Mouse (Mus musculus): ENCODE data around the gene Dact2. TPM values are rescaled to one million over a fixed set of nuclear protein-coding genes. Genes with fewer than 3 reads are reported as not detected.
A peak's percentile ranks its signal among the peaks of the same experiment; 100 is the strongest.

Gene Dact2
- polyA plus RNA-seq, 1 experiment = 7.2 TPM

DNA sequence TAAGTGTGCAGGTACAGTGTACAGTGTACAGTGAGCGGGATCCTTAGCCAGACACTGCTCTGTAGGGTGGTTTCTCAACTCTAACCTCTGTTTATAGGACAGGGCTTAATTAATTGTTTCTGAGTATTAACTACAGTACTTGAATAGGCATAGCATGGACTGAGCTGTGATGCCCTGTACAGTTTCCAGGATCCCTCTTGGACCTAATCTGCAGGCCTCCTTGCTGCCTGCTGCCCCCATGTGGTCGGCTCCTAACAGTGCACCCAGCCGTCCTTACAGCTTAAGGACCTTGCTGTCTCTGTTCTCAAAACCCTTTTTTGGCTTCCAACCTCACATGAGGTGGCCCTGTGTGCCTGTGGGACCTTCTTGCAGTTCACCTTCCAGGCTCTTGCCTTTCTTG lies 2.0 kb upstream of the Dact2 start:
- peaks cover 2% of the 10 kb centered on the region for H3K4me1 ChIP-seq (ENCODE audit: control insufficient read depth, insufficient read depth, low read length)
- peak; percentile 46 to 65 for DNase-seq
- 42% methylated on average over 3 of the region's 3 CpGs for WGBS
- no peak overlapping the region for H3K27ac ChIP-seq (ENCODE audit: insufficient read depth, low read length)
- TF ChIP-seq POLR2A (IDR thresholded peaks at IDR 0.05; ENCODE audit: borderline replicate concordance, insufficient read depth, low read length) (no peak), CTCF (IDR thresholded peaks at IDR 0.05; ENCODE audit: borderline replicate concordance, insufficient read depth, low read depth, low read length) (peak; percentile 85)
- H3K4me3 ChIP-seq (replicated peaks; ENCODE audit: insufficient read depth, low read depth, low read length) = no peak overlapping the region
- H3K27me3 ChIP-seq (ENCODE audit: control insufficient read depth, insufficient read depth, low read length) = no peaks in the 10 kb centered on the region; the same call in 1 of the 2 replicates

DNA sequence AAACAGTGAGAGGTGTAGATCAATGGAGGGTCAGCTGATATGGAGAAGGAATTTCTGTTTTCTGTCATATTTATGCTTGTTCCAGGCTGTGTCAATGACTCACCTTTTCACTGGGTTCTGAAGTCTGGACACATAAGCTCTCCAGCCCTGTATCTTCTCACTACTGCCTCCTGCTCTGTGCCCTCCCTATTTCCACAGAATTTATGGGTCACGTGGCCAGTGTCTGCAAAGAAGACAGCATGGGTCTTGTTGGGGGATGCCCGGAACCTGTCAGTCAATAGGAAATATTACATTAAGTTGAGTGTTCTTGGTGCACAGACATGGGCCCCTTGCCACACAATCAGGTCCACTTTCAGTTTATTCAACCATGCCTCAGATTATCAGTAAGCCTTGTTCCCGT lies 1.1 kb upstream of the Dact2 start:
- no peaks in the 10 kb centered on the region; the same call in 1 of the 2 replicates for H3K27me3 ChIP-seq (ENCODE audit: control insufficient read depth, insufficient read depth, low read length)
- peaks cover 2% of the 10 kb centered on the region for H3K4me1 ChIP-seq (ENCODE audit: control insufficient read depth, insufficient read depth, low read length)
- no peak for DNase-seq
- 62% methylated on average over 3 of the region's 3 CpGs for WGBS
- H3K27ac ChIP-seq (ENCODE audit: insufficient read depth, low read length) = no peak overlapping the region
- H3K4me3 ChIP-seq (replicated peaks; ENCODE audit: insufficient read depth, low read depth, low read length) = no peak overlapping the region
- TF ChIP-seq POLR2A (IDR thresholded peaks at IDR 0.05; ENCODE audit: borderline replicate concordance, insufficient read depth, low read length) (no peak), CTCF (IDR thresholded peaks at IDR 0.05; ENCODE audit: borderline replicate concordance, insufficient read depth, low read depth, low read length) (no peak)

DNA sequence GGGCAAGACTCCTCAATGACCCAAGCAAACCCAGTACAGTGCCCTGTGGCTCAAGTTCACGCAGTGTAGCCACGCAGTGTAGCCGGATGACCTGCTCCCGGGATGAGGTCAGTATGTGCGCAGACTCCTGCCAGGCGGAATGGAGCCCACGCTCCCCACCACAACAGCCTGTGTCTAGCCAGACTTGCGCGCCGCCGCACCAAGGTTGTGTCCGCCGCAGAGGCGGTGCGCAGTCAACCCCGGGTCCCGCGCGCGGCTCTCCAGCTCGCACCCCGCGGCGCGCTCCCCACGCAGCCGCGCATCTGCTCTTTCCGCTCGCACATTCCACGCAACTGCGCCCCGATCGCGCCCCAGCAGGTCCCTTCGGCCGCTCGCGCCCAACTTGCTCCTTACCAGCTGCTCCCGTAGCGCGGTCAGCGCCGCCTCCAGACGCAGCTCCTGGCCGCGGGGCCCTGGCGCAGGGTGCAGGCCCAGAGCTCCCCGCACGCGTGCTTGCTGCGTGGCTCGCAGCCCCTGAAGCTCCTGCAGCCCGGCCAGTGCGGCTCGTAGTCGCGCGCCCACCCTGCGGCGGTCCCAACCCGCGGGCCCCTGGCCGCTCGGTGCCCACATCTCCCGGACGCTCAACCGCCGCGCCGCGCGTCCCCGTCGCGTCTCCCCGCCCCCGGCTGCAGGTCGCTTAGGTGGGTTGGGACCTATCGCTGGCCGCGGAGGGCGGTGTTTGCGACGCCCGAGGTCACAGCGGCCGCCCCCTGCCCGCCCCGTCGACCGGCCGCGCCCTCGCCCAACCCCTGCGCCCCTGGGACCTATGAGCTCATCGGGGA lies 773 bp downstream of the Dact2 start:
- peak overlapping the region; percentile 56 for H3K4me3 ChIP-seq (replicated peaks; ENCODE audit: insufficient read depth, low read depth, low read length)
- no peaks in the 10 kb centered on the region; the same call in 1 of the 2 replicates for H3K27me3 ChIP-seq (ENCODE audit: control insufficient read depth, insufficient read depth, low read length)
- H3K27ac ChIP-seq (ENCODE audit: insufficient read depth, low read length) = no peak overlapping the region
- DNase-seq = peak; percentile 17 to 40
- peaks cover 2% of the 10 kb centered on the region for H3K4me1 ChIP-seq (ENCODE audit: control insufficient read depth, insufficient read depth, low read length)
- TF ChIP-seq POLR2A (IDR thresholded peaks at IDR 0.05; ENCODE audit: borderline replicate concordance, insufficient read depth, low read length) (no peak), CTCF (IDR thresholded peaks at IDR 0.05; ENCODE audit: borderline replicate concordance, insufficient read depth, low read depth, low read length) (no peak)
- under 1% methylated on average over 95 of the region's 97 CpGs for WGBS

DNA sequence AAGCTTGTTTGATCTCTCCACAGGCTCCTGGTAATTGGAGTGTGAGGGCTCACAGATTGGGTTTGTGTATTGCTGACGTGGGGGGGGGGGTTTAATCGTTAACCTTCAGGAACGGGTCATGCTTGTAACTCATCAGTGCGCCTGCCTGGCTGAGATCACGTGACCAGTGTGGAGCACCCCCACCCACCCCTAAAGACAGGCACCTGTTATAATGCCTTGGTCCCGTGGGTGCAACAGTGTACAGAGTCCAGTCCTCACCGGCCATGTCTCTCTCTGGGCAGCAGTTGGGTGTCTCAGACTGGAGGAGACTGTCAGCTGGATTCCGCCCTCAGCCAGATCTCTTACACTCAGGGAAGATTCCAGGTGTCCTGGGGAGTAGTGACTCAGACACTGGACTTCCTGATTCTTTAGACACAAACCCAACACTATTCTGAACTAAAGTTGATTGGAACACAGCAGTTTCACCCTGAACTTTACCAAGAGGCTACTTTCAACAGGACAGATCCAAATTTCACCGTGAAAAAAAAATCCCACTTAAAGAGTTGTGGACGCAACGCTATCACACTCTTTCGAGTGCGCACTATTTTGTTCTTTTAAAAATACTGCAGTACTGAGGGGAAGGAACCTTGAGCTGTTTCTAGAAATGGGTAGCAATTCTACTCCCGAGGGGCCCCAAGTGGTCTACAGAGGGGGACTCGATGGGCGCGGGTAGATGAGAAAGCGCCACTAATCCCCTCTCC lies 1.6 kb downstream of the Dact2 start:
- Histone ChIP-seq H3K27ac (ENCODE audit: insufficient read depth, low read length) (no peak overlapping the region), H3K4me1 (ENCODE audit: control insufficient read depth, insufficient read depth, low read length) (peaks cover 2% of the 10 kb centered on the region), H3K4me3 (replicated peaks; ENCODE audit: insufficient read depth, low read depth, low read length) (peak overlapping the region; percentile 56), H3K27me3 (ENCODE audit: control insufficient read depth, insufficient read depth, low read length) (no peaks in the 10 kb centered on the region; the same call in 1 of the 2 replicates)
- no peak for DNase-seq
- 3% methylated on average over 18 of the region's 18 CpGs for WGBS
- TF ChIP-seq POLR2A (IDR thresholded peaks at IDR 0.05; ENCODE audit: borderline replicate concordance, insufficient read depth, low read length) = no peak
- no peak for TF ChIP-seq CTCF (IDR thresholded peaks at IDR 0.05; ENCODE audit: borderline replicate concordance, insufficient read depth, low read depth, low read length)

DNA sequence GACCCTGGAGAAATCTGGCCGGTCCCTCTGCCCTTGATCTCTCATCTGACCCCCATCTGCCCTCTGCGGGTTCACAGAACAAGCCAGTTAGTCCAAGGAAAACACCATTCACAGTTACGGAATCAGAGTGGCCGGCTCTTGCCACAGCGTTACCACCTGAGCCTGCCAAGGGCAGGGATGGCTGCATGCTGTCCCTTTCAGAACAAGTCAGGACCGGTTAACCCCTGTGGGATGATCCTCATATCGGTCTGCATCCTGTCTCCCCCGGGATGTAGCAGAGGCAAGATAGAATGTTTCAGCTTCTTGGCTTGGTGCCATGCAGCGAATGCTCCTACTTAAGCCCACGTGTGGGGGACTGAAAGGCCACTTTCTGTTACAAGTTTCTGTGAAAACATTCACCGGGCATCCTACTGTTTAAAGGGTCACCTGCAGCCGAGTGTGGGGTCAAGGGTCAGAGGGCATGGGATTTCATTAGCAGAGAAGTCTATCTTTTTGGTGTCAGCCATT lies 2.8 kb downstream of the Dact2 start:
- H3K4me3 ChIP-seq (replicated peaks; ENCODE audit: insufficient read depth, low read depth, low read length) = no peak overlapping the region
- TF ChIP-seq CTCF (IDR thresholded peaks at IDR 0.05; ENCODE audit: borderline replicate concordance, insufficient read depth, low read depth, low read length) = no peak
- TF ChIP-seq POLR2A (IDR thresholded peaks at IDR 0.05; ENCODE audit: borderline replicate concordance, insufficient read depth, low read length) = no peak
- H3K27me3 ChIP-seq (ENCODE audit: control insufficient read depth, insufficient read depth, low read length) = no peaks in the 10 kb centered on the region; the same call in 1 of the 2 replicates
- DNase-seq = no peak
- WGBS = 26% methylated on average over 12 of the region's 12 CpGs
- H3K4me1 ChIP-seq (ENCODE audit: control insufficient read depth, insufficient read depth, low read length) = no peaks in the 10 kb centered on the region; the same call in 1 of the 2 replicates
- no peak overlapping the region for H3K27ac ChIP-seq (ENCODE audit: insufficient read depth, low read length)

DNA sequence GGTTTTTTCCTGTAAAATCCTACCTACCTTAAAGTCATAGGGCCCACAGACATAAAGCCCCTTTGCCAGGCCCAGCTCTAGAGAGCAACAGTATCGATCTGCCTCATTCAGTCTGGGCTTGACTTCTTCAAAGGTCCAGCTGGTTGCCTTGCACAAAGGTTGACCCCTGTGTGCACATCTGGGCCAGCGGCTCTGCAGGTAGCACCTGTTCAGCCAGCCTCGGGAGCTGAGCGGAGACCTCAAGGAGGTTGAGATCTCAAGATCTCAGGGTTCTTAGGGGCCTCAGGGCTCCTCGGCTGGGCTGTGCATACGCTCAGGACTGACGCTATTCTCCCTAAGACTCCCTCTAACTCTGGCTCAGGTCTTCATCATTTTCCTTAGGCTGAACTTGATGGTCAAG lies 3.9 kb downstream of the Dact2 start:
- WGBS = 91% methylated on average over 7 of the region's 7 CpGs
- no peaks in the 10 kb centered on the region; the same call in 1 of the 2 replicates for H3K4me1 ChIP-seq (ENCODE audit: control insufficient read depth, insufficient read depth, low read length)
- H3K4me3 ChIP-seq (replicated peaks; ENCODE audit: insufficient read depth, low read depth, low read length) = no peak overlapping the region
- H3K27ac ChIP-seq (ENCODE audit: insufficient read depth, low read length) = no peak overlapping the region
- H3K27me3 ChIP-seq (ENCODE audit: control insufficient read depth, insufficient read depth, low read length) = no peaks in the 10 kb centered on the region; the same call in 1 of the 2 replicates
- no peak for DNase-seq
- no peak for TF ChIP-seq POLR2A (IDR thresholded peaks at IDR 0.05; ENCODE audit: borderline replicate concordance, insufficient read depth, low read length)
- no peak for TF ChIP-seq CTCF (IDR thresholded peaks at IDR 0.05; ENCODE audit: borderline replicate concordance, insufficient read depth, low read depth, low read length)

DNA sequence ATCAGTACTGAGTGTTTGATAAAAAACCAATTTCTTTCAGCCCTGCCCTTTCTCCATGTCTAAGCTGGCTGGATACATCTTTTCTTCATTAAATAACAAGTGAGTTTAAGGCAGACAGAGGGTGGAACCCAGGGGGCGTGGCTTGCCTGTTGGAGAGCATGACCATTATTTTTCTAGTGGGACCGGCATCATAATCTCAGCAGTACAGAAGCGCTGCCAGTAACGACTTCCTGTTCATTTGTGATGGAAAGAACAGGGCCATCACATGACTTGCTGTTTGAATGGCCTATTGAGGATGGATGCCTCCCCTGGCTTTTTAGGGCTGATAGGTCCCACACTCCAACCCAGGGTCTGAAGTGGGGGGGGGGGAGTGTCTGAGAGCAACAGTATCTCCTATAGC lies 4.5 kb downstream of the Dact2 start:
- Histone ChIP-seq H3K4me3 (replicated peaks; ENCODE audit: insufficient read depth, low read depth, low read length) (no peak overlapping the region), H3K27ac (ENCODE audit: insufficient read depth, low read length) (no peak overlapping the region), H3K27me3 (ENCODE audit: control insufficient read depth, insufficient read depth, low read length) (no peaks in the 10 kb centered on the region; the same call in 1 of the 2 replicates), H3K4me1 (ENCODE audit: control insufficient read depth, insufficient read depth, low read length) (no peaks in the 10 kb centered on the region; the same call in 1 of the 2 replicates)
- WGBS = 64% methylated on average over 4 of the region's 4 CpGs
- no peak for DNase-seq
- TF ChIP-seq CTCF (IDR thresholded peaks at IDR 0.05; ENCODE audit: borderline replicate concordance, insufficient read depth, low read depth, low read length) (no peak), POLR2A (IDR thresholded peaks at IDR 0.05; ENCODE audit: borderline replicate concordance, insufficient read depth, low read length) (no peak)

Measured in cerebellum, adult 2 months (tissue).